Mouse (Mus musculus): ENCODE measurements around the gene Prune2.

The Prune2 gene

DNA sequence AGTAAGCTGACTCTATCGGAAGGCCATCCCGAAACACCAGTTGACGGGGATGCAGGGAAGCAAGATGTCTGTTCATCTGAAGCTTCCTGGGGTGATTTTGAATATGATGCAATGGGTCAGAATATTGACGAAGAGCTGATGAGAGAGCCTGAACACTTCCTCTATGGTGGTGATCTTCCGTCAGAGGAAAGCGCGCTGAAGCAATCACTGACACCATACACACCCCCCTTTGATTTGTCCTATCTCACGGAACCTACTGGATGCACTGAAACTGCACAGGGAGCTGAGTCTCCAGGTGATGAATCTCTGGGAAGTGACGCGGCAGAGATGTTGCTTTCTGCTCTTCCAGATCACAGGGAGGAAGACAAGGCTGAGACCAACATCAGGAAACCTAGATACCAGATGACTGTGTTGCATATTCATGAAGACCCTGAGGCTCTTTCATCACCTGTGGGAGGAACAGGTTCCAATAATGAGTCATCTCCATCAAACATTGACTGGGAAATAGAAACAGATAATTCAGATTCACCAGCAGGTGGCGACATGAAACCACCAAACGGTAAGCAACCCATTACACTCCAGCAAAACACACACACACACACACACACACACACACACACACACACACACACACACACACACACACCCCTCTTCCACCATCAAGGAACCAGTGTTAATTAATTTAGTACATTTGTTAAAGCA, 168.3 kb downstream of the Prune2 start:
- in situ Hi-C loops (cut with MseI, MboI) = loop anchor here (10.0 kb wide), 2 partner anchors 241 to 251 kb away; partner anchors contain the start of gene Gcnt1 (in 1 of the 2)

GRCm38 (mm10) chr19:17125380-17125779, 169.5 kb downstream of the Prune2 start:
- in situ Hi-C loops (cut with MseI, MboI) = loop anchor here (10.0 kb wide), 2 partner anchors 239 to 249 kb away; partner anchors contain the start of gene Gcnt1 (in 1 of the 2)

- in situ Hi-C loops (cut with MseI, MboI) = no loop called here
These were observed 174.6 kb downstream of the Prune2 start for GRCm38 (mm10) chr19:17130544-17130943.

GRCm38 (mm10) chr19:17136677-17137460, 181.0 kb downstream of the Prune2 start:
- in situ Hi-C loops (cut with MseI, MboI) = no loop called here

DNA sequence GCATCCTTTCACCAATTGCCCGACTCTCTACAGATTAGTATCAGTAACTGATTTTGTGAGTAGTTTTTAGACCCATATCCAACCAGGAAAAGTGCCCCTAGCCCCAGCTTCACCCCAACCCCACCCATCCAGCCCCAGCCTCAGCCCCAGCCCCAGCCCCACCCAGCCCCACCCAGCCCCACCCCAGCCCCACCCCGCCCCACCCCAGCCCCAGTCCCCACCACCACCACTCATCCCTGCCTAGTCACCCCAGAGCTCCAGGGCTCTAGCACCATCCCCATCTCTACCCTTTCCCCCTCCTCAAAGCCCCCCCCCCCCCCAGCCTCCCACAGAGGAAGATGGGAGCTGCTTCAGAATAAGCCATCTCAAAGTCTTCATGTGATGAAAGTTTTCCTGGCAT, 181.7 kb downstream of the Prune2 start:
- in situ Hi-C loops (cut with MseI, MboI) = no loop called here

DNA sequence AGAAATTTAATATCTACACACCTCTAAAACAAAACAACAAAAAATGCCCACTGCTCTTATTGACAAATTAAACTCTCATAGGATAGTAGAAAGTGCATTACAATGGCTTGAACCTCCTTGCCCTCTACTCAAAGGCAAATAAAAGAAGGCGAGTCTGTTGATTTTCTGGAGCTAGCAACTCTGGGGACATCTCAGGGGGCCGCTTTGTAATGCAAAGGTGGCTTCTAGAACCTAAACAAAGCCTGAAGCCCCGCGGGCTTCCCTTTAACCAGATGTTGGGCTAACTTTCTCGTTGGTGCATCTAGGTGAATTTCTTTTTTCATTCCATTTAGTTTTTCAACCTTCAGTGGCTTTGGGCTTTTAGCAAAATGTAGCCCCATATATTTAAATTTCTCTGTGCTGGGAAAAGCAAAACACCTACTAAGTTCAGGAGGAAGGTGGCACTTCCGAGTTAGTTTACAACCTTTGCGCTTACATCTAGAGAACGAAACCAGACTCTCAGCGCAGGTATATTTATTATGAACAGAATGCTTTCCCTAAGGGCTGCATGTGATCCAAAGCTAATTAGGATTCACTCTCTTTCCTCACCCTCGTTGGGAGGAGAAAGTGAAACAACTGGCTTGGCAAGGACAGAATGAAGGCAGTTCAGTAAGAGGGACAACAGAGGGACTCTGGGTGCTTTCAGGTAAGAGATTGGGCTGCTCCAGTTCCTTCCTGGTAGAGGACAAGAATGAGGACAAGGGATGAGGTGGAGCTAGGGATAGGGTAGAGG, 182.4 kb downstream of the Prune2 start:
- in situ Hi-C loops (cut with MseI, MboI) = no loop called here

DNA sequence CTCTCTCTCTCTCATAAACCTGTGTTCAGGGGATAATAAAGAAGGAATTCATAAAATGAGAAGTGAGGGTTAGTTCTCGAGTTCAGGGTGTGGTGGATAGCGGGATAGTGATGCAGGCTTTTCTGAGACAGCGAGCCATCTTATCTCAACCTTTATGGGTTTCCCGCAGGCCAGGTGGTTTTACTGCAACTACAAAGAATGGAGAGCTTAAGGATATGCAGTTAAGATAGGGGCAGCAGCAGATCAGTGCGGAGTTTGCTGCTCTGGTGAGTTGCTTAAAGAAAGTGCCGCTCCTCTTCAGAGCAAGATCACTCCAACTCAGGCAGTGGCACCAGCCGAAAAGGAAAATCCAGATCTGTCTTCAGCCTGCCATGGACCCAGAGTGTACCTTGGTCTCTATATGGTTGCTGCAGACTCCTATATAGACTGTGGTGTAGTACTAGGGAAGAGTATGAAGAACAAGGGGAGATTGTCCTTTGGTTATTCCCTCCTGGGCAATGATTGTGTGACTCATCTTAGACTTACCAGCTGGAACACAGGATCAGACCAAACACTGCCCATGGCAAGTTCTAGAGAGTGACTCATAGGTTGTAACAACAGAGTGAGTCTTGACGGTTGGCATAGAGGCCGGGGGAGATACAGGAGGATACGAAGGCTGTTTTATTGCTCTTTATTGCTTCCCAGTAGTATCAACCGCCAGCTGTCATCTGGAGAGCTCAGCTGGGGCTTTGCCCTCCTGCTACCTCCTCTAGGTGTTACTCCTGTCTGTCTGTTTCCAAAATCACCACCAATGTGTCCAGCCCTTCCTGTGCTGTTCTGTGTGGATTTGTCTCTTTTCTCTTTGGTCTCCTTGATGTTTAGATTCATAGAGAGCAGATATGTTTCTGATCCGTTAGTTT, 184.3 kb downstream of the Prune2 start:
- in situ Hi-C loops (cut with MseI, MboI) = no loop called here

GRCm38 (mm10) chr19:17143245-17143644, 187.3 kb downstream of the Prune2 start:
- in situ Hi-C loops (cut with MseI, MboI) = no loop called here

DNA sequence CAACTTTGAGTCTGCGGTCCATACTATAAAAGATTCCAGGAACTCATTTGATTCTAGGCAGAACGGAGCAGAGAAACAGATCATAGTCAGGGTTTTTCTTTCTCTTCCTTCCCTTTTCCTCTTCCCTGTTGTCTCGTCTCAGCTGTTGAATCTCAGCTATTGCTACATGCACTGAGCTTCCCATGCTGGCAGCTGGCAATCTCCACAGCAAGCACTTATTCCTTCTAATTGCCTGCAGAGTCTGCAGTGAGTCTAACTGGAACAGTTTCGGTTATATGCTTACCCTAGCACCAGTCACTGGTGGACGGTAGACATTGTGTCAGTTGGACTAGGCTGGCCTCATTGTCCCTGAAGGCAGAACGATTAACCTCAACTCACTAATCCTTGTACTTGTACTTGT, 188.3 kb downstream of the Prune2 start:
- in situ Hi-C loops (cut with MseI, MboI) = no loop called here

DNA sequence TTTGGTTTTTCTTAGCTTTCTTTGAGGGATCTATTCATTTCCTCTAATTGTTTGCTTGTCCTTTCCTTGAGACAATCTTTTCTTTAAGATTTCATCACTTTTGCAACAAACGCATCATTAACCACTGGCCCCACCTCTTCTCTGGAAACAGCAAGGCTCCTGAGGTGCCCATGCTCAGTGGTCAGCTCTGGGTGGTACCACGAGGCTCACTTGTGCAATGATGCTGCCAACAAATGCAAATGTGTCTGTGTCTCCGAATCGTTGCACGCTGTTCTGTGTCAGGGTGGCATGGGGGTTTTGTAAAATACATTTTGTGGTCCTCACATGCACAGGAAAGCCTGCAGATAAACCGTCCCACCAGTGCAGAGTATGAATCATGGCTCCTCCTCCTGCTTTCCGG, 194.1 kb downstream of the Prune2 start:
- in situ Hi-C loops (cut with MseI, MboI) = no loop called here

- in situ Hi-C loops (cut with MseI, MboI) = no loop called here
These were observed 195.9 kb downstream of the Prune2 start for GRCm38 (mm10) chr19:17151781-17152180.

DNA sequence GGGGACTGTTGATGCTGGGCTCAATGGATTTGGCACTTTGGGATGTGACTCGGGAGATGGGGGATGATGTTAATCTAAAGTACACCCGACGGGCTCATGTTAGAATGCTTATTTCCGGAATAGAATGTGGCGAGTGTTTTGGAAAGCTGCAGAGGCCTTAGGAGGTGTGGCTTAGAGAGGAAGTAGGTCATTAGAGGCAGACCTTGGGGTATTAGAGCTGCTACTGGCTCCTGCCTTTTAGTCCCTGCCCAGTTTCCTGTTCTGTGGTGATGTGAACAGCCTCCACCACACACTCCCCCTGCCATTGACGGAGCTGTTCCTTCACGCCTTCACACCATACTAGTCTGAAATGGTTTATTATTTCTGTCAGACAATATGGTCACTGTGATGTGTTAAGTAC, 196.5 kb downstream of the Prune2 start:
- in situ Hi-C loops (cut with MseI, MboI) = no loop called here

DNA sequence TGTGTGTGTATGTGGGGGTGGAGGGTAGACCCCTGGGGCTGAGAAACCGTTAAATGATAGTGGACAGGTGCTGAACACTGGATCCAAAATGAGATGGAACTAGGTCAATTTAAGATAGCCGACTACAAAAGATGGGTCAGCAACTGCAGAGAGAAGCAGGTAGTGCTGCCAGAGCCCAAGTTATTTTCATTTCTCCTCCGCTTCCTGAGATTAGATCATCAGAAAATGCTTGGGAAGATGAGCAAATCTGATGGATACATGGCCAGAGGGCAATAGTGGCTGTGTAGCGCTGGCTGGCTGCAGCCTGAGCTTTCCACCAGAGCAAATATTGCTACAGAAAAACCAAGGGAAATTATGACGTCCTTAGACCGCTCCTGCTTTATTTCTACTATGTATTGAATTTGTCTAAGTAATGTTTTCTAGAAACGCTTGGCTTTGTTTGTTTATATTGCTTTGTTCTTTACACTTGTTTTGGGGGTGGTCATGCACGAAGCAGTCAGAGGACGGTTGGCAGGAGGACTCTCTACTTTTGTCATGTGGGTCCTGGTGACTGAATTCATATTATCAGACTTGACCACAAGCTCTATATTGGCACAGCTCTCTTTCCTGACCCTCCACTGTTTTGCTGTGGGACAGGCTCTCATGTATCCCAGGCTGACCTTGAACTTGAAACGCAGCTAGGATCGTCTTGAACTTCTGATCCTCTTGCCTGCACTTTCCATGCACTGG, 198.2 kb downstream of the Prune2 start:
- in situ Hi-C loops (cut with MseI, MboI) = no loop called here

- in situ Hi-C loops (cut with MseI, MboI) = no loop called here
These were observed 199.3 kb downstream of the Prune2 start for GRCm38 (mm10) chr19:17155216-17155615.

DNA sequence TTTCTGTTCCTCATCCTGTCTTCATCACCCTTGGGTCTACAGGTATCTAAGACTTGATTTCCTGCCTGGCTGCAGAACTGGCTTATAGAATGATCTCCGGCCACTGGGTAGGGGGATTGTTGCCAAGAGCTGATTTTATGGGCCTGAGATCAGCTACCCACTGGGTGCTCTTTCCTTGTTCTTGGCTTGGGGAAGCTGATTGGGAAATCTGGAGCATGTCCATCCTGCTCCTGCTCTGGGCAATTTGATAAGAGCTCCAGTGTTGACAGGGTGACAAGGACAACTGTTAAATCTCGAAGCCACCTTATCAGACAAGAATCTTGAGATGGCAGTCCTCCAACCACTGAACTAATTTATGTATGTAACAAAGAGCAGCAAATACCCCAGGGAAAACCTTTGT, 203.8 kb downstream of the Prune2 start:
- in situ Hi-C loops (cut with MseI, MboI) = loop anchor here (5.0 to 10.0 kb wide), 2 partner anchors 195 to 203 kb away; no protein-coding TSS in a partner anchor

- in situ Hi-C loops (cut with MseI, MboI) = loop anchor here (5.0 to 10.0 kb wide), 2 partner anchors 195 to 202 kb away; no protein-coding TSS in a partner anchor
These were observed 204.3 kb downstream of the Prune2 start for GRCm38 (mm10) chr19:17160231-17160630.

GRCm38 (mm10) chr19:17163511-17163953, 207.6 kb downstream of the Prune2 start:
- in situ Hi-C loops (cut with MseI, MboI) = loop anchor here (5.0 to 10.0 kb wide), 2 partner anchors 191 to 199 kb away; no protein-coding TSS in a partner anchor

- in situ Hi-C loops (cut with MseI, MboI) = loop anchor here in 1 of 2 experiments (10.0 kb wide), 1 partner anchor 189 kb away; no protein-coding TSS in a partner anchor
These were observed 210.4 kb downstream of the Prune2 start for GRCm38 (mm10) chr19:17166288-17166687.

- in situ Hi-C loops (cut with MseI, MboI) = loop anchor here in 1 of 2 experiments (10.0 kb wide), 1 partner anchor 187 kb away; no protein-coding TSS in a partner anchor
These were observed 212.3 kb downstream of the Prune2 start for GRCm38 (mm10) chr19:17168186-17168585.

DNA sequence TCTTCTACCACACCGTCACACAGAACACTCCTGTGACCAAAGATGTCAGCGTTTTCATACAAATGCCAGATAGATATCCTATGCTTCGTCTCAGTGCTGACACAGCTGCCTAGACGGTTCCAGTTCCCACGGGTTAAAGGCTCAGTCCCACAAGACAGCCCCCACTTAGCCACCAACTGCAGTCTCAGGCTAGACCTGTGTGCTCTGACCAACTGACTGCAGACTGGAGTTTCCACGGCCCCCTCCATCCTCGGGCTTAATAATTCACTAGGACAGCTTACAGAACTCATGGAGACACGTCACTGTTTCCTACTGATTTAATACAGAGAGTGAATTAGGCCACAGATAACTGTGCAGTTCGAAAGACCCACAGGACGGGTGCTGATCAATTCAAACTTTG, 213.8 kb downstream of the Prune2 start:
- in situ Hi-C loops (cut with MseI, MboI) = loop anchor here in 1 of 2 experiments (10.0 kb wide), 1 partner anchor 185 kb away; no protein-coding TSS in a partner anchor
